Mouse (Mus musculus): ENCODE results near the gene Cpm. TPM values are rescaled to one million over a fixed set of nuclear protein-coding genes. Genes with fewer than 3 reads are reported as not detected.

Gene Cpm
- total RNA-seq (2023), result 13.0 TPM

DNA sequence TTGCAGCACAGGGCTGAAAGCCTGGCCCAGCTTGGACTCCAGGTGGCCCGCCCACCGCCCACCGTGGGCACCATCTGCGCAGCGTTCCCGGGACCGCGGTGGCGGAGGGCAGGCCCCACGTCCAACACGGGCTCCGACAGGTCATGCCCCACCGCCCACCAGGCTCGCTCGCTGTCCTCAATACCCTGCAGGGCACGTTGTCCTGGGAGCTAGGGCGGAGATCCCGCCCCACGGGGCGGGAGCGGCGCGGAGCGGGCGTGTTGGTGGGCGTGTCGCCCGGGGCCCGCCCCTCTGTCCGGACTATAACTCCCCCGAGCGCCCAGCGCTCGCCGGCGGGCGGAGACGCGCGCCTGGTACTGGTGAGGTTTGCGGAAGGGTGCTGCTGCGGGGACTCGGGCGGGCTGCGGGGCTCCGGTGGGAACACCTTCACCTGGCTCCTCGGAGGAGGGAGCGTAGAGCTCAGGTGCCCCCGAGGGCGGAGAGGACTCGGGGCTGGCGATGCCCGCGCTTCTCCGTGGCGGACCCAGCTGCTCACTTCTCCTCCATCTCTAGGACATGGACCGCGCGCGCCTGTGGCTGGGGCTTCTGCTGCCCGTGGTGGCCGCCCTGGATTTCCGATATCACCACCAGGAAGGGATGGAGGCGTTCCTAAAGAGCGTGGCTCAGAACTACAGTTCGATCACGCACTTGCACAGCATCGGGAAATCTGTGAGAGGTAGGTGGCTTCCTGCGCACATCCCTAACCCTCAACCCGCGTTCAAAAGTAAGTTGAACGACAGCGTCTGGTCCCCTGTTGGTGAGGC is at the start of gene Cpm:
Gene Cpm (plus strand): TSS at position 332 of the 803 bp plus-strand sequence.

DNA sequence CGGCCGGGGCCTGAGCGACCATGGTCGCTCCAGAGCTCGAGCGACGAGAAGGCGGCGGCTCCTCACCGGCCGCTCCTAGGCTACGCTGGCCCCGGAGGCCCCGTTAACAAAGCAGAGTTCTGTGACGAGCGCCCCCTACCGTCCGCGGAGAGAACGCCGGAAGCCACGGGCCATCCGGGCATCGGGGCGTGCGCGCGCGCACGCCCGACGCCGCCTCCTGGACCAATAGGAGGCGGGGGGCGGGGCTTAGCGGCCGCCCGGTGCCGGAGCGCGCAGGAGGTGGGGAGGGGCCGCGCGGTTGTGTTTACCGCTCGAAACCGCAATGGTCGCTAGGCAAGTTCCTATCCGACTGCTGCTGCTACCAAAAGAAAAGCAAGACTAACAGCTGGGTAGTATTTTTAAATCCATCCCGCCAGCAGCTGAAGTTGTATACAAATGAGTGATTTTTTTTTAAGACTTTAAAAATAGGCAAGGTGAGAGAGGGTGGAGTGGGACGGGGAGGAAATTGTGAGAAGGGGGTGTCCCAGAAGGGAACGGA is 81.4 kb downstream of the Cpm start, which contains the start of gene Mdm2:
Gene Mdm2 (minus strand): TSS at position 155 of the 538 bp plus-strand sequence.

Other genes with a start within 250 kb of the Cpm start
- 93.1 TPM for gene Cpsf6, start 249.5 kb upstream of the Cpm start, total RNA-seq (2023)
- gene Mdm2, start 81.3 kb downstream of the Cpm start, total RNA-seq (2023), result 153 TPM
- gene Slc35e3, start 116.9 kb downstream of the Cpm start, total RNA-seq (2023), result 8.5 TPM
- 35.9 TPM for gene Nup107, start 163.2 kb downstream of the Cpm start, total RNA-seq (2023)
- 384 TPM for gene Rap1b, start 216.5 kb downstream of the Cpm start, total RNA-seq (2023)